Mouse (Mus musculus) kidney, postnatal 4 days (tissue): ENCODE measurements at regions not wholly inside any gene's neighbourhood (a gene's known extent, or its start where the extent isn't known, plus 50 kb on each side); places are given as distances from the start of the nearest gene placed in this dataset.
"Not testable (repeated sequence)": the region's sequence is repeated elsewhere in the genome, so short reads cannot be mapped to it uniquely, and the experiment has no call there.

Source experiments
- DNase-seq, 2 experiments: peaks; one replicate each; pipeline ENCODE4 v3.0.0; 2021; ENCODE audit warnings: mixed read lengths in 2 of 2

- DNase-seq: no peak
Measured at GRCm38 (mm10) chr6:70517932-70518331, 274.1 kb downstream of the Rpia start.

GRCm38 (mm10) chr6:70468623-70469479 is 323.2 kb downstream of the Rpia start:
- DNase-seq: no peak

GRCm38 (mm10) chr6:70457279-70457678 is 334.8 kb downstream of the Rpia start:
- no peak for DNase-seq

- not testable (repeated sequence) for DNase-seq
Measured at GRCm38 (mm10) chr6:70434739-70435138, 357.3 kb downstream of the Rpia start.

- DNase-seq: not testable (repeated sequence)
Measured at GRCm38 (mm10) chr6:70406290-70406689, 385.7 kb downstream of the Rpia start.

- DNase-seq: not testable (repeated sequence)
Measured at GRCm38 (mm10) chr6:70389850-70390249, 402.2 kb downstream of the Rpia start.

GRCm38 (mm10) chr6:70386396-70386795 is 405.6 kb downstream of the Rpia start:
- peak; percentile 2 to 7 for DNase-seq

GRCm38 (mm10) chr6:70379339-70379738 is 412.7 kb downstream of the Rpia start:
- not testable (repeated sequence) for DNase-seq

GRCm38 (mm10) chr6:70371821-70372220 is 420.2 kb downstream of the Rpia start:
- peak in 1 of 2 experiments; percentile 1 for DNase-seq

- peak; percentile 3 to 21 for DNase-seq
Measured at GRCm38 (mm10) chr6:70356303-70356702, 435.7 kb downstream of the Rpia start.

- DNase-seq: no peak
Measured at GRCm38 (mm10) chr6:70342147-70342546, 449.9 kb downstream of the Rpia start.

- peak in 1 of 2 experiments; percentile 2 for DNase-seq
Measured at GRCm38 (mm10) chr6:70340691-70341090, 451.3 kb downstream of the Rpia start.

GRCm38 (mm10) chr6:70315318-70315717 is 476.7 kb downstream of the Rpia start:
- no peak for DNase-seq

GRCm38 (mm10) chr6:70314667-70315066 is 477.4 kb downstream of the Rpia start:
- peak in 1 of 2 experiments; percentile 1 for DNase-seq

GRCm38 (mm10) chr6:70301100-70301499 is 490.9 kb downstream of the Rpia start:
- DNase-seq: not testable (repeated sequence)

GRCm38 (mm10) chr6:70260227-70260626 is 531.8 kb downstream of the Rpia start:
- not testable (repeated sequence) for DNase-seq

GRCm38 (mm10) chr6:70240167-70240566 is 551.9 kb downstream of the Rpia start:
- DNase-seq: not testable (repeated sequence)

GRCm38 (mm10) chr6:70227166-70227565 is 564.9 kb downstream of the Rpia start:
- DNase-seq: no peak

GRCm38 (mm10) chr6:70216632-70217031 is 575.4 kb downstream of the Rpia start:
- not testable (repeated sequence) for DNase-seq

- DNase-seq: not testable (repeated sequence)
Measured at GRCm38 (mm10) chr6:70215781-70216180, 576.3 kb downstream of the Rpia start.
